Mouse (Mus musculus): ENCODE data around the gene Olfr294. TPM values are rescaled to one million over a fixed set of nuclear protein-coding genes. Genes with fewer than 3 reads are reported as not detected.

The Olfr294 gene
- not detected for total RNA-seq (2021)

DNA sequence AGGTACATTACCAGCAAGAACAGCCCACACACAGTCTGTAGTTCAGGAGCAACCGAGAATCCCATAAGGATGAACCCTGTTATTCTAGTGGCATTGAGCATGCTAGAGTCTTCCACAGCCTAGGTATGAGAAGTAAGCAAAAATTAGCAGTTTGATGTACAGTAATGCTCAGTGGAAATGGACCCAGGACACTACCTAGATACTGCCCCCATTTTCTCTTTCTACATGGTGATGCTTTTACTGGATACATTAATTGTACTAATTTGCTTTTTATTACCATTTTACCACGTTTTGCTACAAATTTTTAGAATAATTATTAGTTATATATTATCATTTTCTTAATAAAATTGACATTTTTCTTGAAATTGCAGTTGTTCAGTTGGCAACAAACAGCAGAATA lies at the start of gene Olfr294:
Olfr294 (minus strand) TSS at position 101 of the 400 bp plus-strand sequence.
- no peak for DNase-seq
- intact Hi-C loops (cut with DNase I) = no loop called here

DNA sequence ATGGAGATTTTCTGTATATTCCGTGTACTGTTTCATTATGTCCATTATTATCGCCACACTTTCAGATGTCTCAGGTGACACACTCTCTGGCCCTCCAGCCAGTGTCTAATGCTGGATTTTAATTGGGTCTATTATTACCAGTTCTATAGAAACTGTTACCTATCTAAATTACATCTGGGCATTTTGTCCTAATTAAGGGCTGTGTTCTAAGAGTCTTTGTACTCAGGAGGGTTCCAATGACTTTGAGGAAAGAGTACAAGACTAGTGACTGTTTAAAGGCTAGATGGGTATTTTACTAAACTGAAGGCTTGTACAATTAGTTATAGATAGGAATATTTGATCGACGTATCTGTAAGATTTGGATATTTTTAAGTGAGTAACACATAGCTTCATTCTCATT lies 32.3 kb upstream of the Olfr294 start, which contains the start of gene Olfr293:
Olfr293 (plus strand) TSS at position 301 of the 400 bp plus-strand sequence.
- intact Hi-C loops (cut with DNase I) = no loop called here
- no peak for DNase-seq

DNA sequence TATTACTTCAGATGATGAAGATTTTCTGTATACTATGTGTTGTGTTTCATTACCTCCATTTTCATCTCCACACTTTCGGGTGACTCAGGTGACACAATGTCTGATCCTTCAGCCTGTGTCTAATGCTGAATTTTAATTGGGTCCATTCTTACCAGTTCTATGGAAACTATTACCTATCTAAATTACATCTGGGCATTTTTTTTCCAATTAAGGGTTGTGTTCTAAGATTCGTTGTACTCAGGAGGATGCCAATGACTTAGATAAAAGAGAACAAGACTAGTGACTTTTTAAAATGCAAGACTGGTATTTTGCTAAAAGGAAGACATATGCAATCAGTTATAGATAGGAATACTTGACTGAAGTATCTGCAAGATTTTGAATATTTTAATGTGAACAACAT lies 32.9 kb downstream of the Olfr294 start, which contains the start of gene Olfr295:
Olfr295 (plus strand) TSS at position 301 of the 400 bp plus-strand sequence.
- no peak for DNase-seq

More for the DNA sequence above, 32.9 kb downstream of the Olfr294 start, which contains the start of gene Olfr295:
- intact Hi-C loops (cut with DNase I) = no loop called here

Other genes with a start within 250 kb of the Olfr294 start
- gene Olfr305, start 249.7 kb downstream of the Olfr294 start, total RNA-seq (2021) = not detected
- gene Olfr304, start 230.0 kb downstream of the Olfr294 start, total RNA-seq (2021) = not detected
- not detected for gene Olfr303, start 218.9 kb downstream of the Olfr294 start, total RNA-seq (2021)
- not detected for gene Olfr301, start 212.8 kb downstream of the Olfr294 start, total RNA-seq (2021)
- not detected for gene Olfr299, start 156.7 kb downstream of the Olfr294 start, total RNA-seq (2021)
- not detected for gene Olfr298, start 124.2 kb downstream of the Olfr294 start, total RNA-seq (2021)
- not detected for gene Olfr297, start 96.7 kb downstream of the Olfr294 start, total RNA-seq (2021)
- not detected for gene Olfr295, start 32.8 kb downstream of the Olfr294 start, total RNA-seq (2021)
- gene Olfr293, start 32.4 kb upstream of the Olfr294 start, total RNA-seq (2021) = not detected
- gene Olfr292, start 71.7 kb upstream of the Olfr294 start, total RNA-seq (2021) = not detected
- gene Folh1, start 159.3 kb upstream of the Olfr294 start, total RNA-seq (2021) = not detected
- not detected for gene Vmn2r77, start 178.4 kb upstream of the Olfr294 start, total RNA-seq (2021)